Mouse (Mus musculus) kidney, adult 8-10 months (tissue): ENCODE data around the gene Apoh.

ENCODE experiments used
- DNase-seq, 2 experiments: peaks; one replicate each; pipeline ENCODE4 v3.0.0; 2022

Gene Apoh

GRCm38 (mm10) chr11:108333583-108334379 is 9.4 kb upstream of the Apoh start:
- no peak for DNase-seq

GRCm38 (mm10) chr11:108334658-108335057 is 8.5 kb upstream of the Apoh start:
- DNase-seq, result no peak

- DNase-seq, result no peak
Observed at GRCm38 (mm10) chr11:108335536-108335935, 7.6 kb upstream of the Apoh start.

GRCm38 (mm10) chr11:108336445-108336844 is 6.7 kb upstream of the Apoh start:
- no peak for DNase-seq

- no peak for DNase-seq
Observed at GRCm38 (mm10) chr11:108340293-108340692, 2.9 kb upstream of the Apoh start.

GRCm38 (mm10) chr11:108341783-108342182 is 1.4 kb upstream of the Apoh start:
- no peak for DNase-seq

- peak; percentile 89 to 92 for DNase-seq
Observed at GRCm38 (mm10) chr11:108343789-108344462, 772 bp downstream of the Apoh start, which contains the start of gene Prkca. TSS of gene Prkca (minus strand) at chr11:108343928.

- no peak for DNase-seq
Observed at GRCm38 (mm10) chr11:108344759-108345158, 1.6 kb downstream of the Apoh start.

- DNase-seq, result no peak
Observed at GRCm38 (mm10) chr11:108345321-108345720, 2.2 kb downstream of the Apoh start.

GRCm38 (mm10) chr11:108350799-108351198 is 7.6 kb downstream of the Apoh start:
- DNase-seq, result no peak

- DNase-seq, result no peak
Observed at GRCm38 (mm10) chr11:108352842-108353388, 9.8 kb downstream of the Apoh start.

- no peak for DNase-seq
Observed at GRCm38 (mm10) chr11:108356020-108356419, 12.9 kb downstream of the Apoh start.

- DNase-seq, result peak; percentile 38 to 39
Observed at GRCm38 (mm10) chr11:108358911-108359310, 15.8 kb downstream of the Apoh start.

GRCm38 (mm10) chr11:108360983-108361382 is 17.8 kb downstream of the Apoh start:
- DNase-seq, result no peak

GRCm38 (mm10) chr11:108362965-108363364 is 19.8 kb downstream of the Apoh start:
- no peak for DNase-seq

GRCm38 (mm10) chr11:108363991-108364390 is 20.8 kb downstream of the Apoh start:
- DNase-seq, result no peak

GRCm38 (mm10) chr11:108364945-108365589 is 21.9 kb downstream of the Apoh start:
- peak; percentile 14 to 20 for DNase-seq

GRCm38 (mm10) chr11:108365600-108365999 is 22.4 kb downstream of the Apoh start:
- DNase-seq, result no peak

GRCm38 (mm10) chr11:108367046-108367445 is 23.9 kb downstream of the Apoh start:
- DNase-seq, result no peak

- no peak for DNase-seq
Observed at GRCm38 (mm10) chr11:108376815-108377214, 33.7 kb downstream of the Apoh start.

- peak; percentile 51 to 84 for DNase-seq
Observed at GRCm38 (mm10) chr11:108377680-108378362, 34.7 kb downstream of the Apoh start.

GRCm38 (mm10) chr11:108378363-108378751 is 35.2 kb downstream of the Apoh start:
- DNase-seq, result no peak

GRCm38 (mm10) chr11:108382664-108383063 is 39.5 kb downstream of the Apoh start:
- no peak for DNase-seq
